Mouse (Mus musculus) ES-E14 (cell line): ENCODE measurements around the gene Zbtb46.

ENCODE experiments used
- CHD2 ChIP-seq: IDR thresholded peaks from 2 replicates; pipeline ENCODE4 v1.6.1; 2014; ENCODE audit warnings: mild to moderate bottlenecking, low read depth, low read length, inconsistent platforms
- ZC3H11A ChIP-seq: IDR thresholded peaks from 2 replicates; pipeline ENCODE4 v1.6.1; 2012; ENCODE audit warnings: low read depth, mild to moderate bottlenecking, inconsistent platforms, low read length, borderline replicate concordance

GRCm38 (mm10) chr2:181423834-181424233 is 35.4 kb downstream of the Zbtb46 start:
- no peak for TF ChIP-seq CHD2
- TF ChIP-seq ZC3H11A, result no peak
